22 mouse cellular contexts compared by ENCODE assay signal in genomic region chr19:53939467-53939866, GRCm38 (mm10). TPM values are rescaled to one million over a fixed set of nuclear protein-coding genes. Genes with fewer than 3 reads are reported as not detected.
DNase-seq lines count a peak whose midpoint lies in the region; ATAC-seq and TF ChIP-seq lines count a peak whose summit lies in the region.
"Had no signal": no experiment of that assay in that cellular context is flagged by ENCODE, and none has a peak within 500 bp of the region (broad histone marks: within the 10 kb centered on the region; RNA-seq: fewer than 3 reads in every experiment).

No protein-coding gene starts in this region.

- H3K4me3 ChIP-seq in liver, embryonic 11.5 days (ENCODE audit: low read depth, low read length) = no peak overlapping the region
- H3K4me3 ChIP-seq in liver, embryonic 14.5 days (ENCODE audit: insufficient read depth in 1 of 2, low read depth in 2 of 2, low read length in 2 of 2) = no peak overlapping the region
- no peak overlapping the region for H3K4me3 ChIP-seq in gastrocnemius, adult 2 months
- H3K4me3 ChIP-seq: embryonic facial prominence, embryonic 13.5 days; forebrain, embryonic 12.5 days; heart, embryonic 13.5 days; hindbrain, embryonic 13.5 days had no signal

- intact Hi-C loops in gastrocnemius, adult 2 months (cut with DNase I) = no loop called here

- WGBS in liver, embryonic 11.5 days = 67% methylated on average over 4 of the region's 4 CpGs
- 39% methylated on average over 4 of the region's 4 CpGs for WGBS in liver, embryonic 14.5 days (ENCODE audit: insufficient replicate concordance)

- no peaks in the 10 kb centered on the region for H3K27me3 ChIP-seq in liver, embryonic 11.5 days (replicated peaks; ENCODE audit: control insufficient read depth, insufficient read depth, low read length)
- H3K27me3 ChIP-seq in liver, embryonic 14.5 days (ENCODE audit: control insufficient read depth, insufficient read depth, low read length) = no peaks in the 10 kb centered on the region
- H3K27me3 ChIP-seq: embryonic facial prominence, embryonic 13.5 days; forebrain, embryonic 12.5 days; heart, embryonic 13.5 days; hindbrain, embryonic 13.5 days; Patski had no signal

- no peak overlapping the region for H3K4me2 ChIP-seq in liver, embryonic 11.5 days
- no peak overlapping the region for H3K4me2 ChIP-seq in liver, embryonic 14.5 days (ENCODE audit: low read depth)
- H3K4me2 ChIP-seq: embryonic facial prominence, embryonic 13.5 days; forebrain, embryonic 12.5 days; heart, embryonic 13.5 days; hindbrain, embryonic 13.5 days had no signal

- no peak for ATAC-seq in liver, embryonic 11.5 days (replicated peaks; ENCODE audit: low FRiP score)
- no peak for ATAC-seq in liver, embryonic 14.5 days (ENCODE audit: insufficient read depth)
- ATAC-seq in megakaryocyte progenitor cell, adult 5-6 weeks (replicated peaks; ENCODE audit: poor library complexity) = 0 out of 2 replicates have a peak, but pooled peaks have one; percentile 2
- ATAC-seq: activated CD4-positive, CD25-positive, alpha-beta regulatory T cell, adult 4 months; forebrain, embryonic 16.5 days; hindbrain, postnatal 0 days; Patski had no signal

- H3K4me1 ChIP-seq in liver, embryonic 11.5 days (replicated peaks; ENCODE audit: control insufficient read depth, insufficient read depth, low read length) = peaks cover 18% of the 10 kb centered on the region
- peaks cover 17 to 24% of the 10 kb centered on the region in 2 experiments for H3K4me1 ChIP-seq in liver, embryonic 14.5 days (replicated peaks; ENCODE audit: control insufficient read depth in 2 of 2, insufficient read depth in 2 of 2, low read length in 1 of 2)

- DNase-seq in liver, embryonic 11.5 days (ENCODE audit: low spot score) = no peak
- no peak for DNase-seq in liver
- DNase-seq in liver, embryonic 14.5 days (ENCODE audit: low read depth in 3 of 3, low spot score in 3 of 3) = peak in 1 of 3 experiments; percentile 44
- no peak for DNase-seq in gastrocnemius, adult 2 months
- DNase-seq in left cerebral cortex, adult 11 months (ENCODE audit: low spot score) = no peak
- DNase-seq in ovary, postnatal 10 days (ENCODE audit: low spot score) = no peak
- DNase-seq: adrenal gland, postnatal 25 days; cerebellum, adult 11 months; cerebellum, adult 8-10 months; cerebellum, postnatal 14 days; gastrocnemius, postnatal 36 days; heart, adult 11 months; heart, postnatal 10 days had no signal

- no peaks in the 10 kb centered on the region for H3K9me3 ChIP-seq in liver, embryonic 11.5 days (ENCODE audit: control insufficient read depth, low read length)
- H3K9me3 ChIP-seq in liver, embryonic 14.5 days (ENCODE audit: control insufficient read depth, low read length) = no peaks in the 10 kb centered on the region
- H3K9me3 ChIP-seq: embryonic facial prominence, embryonic 13.5 days; forebrain, embryonic 12.5 days; heart, embryonic 13.5 days; hindbrain, embryonic 13.5 days had no signal

- peaks cover 4% of the 10 kb centered on the region; the same call in 1 of the 2 replicates for H3K36me3 ChIP-seq in liver, embryonic 11.5 days (ENCODE audit: control insufficient read depth, insufficient read depth, low read length)
- H3K36me3 ChIP-seq in liver, embryonic 14.5 days (replicated peaks; ENCODE audit: control insufficient read depth, insufficient read depth, low read depth) = no peaks in the 10 kb centered on the region; the same call in 1 of the 2 replicates

- no peak for TF ChIP-seq CTCF in liver, embryonic 14.5 days (IDR thresholded peaks at IDR 0.05; ENCODE audit: low read depth)
- no peak for TF ChIP-seq CTCF in gastrocnemius, adult 2 months (IDR thresholded peaks at IDR 0.05)

- peak overlapping the region; percentile 28 for H3K27ac ChIP-seq in liver, embryonic 11.5 days (ENCODE audit: low read depth, low read length)
- no peak overlapping the region; the same call in 1 of the 2 replicates for H3K27ac ChIP-seq in liver, embryonic 14.5 days
- H3K27ac ChIP-seq in gastrocnemius, adult 2 months = no peak overlapping the region
- H3K27ac ChIP-seq: embryonic facial prominence, embryonic 13.5 days; forebrain, embryonic 12.5 days; heart, embryonic 13.5 days; hindbrain, embryonic 13.5 days; hindbrain, postnatal 0 days had no signal

- no peak overlapping the region for H3K9ac ChIP-seq in liver, embryonic 11.5 days (ENCODE audit: low read depth, low read length)
- H3K9ac ChIP-seq in liver, embryonic 14.5 days (replicated peaks) = no peak overlapping the region
- H3K9ac ChIP-seq: embryonic facial prominence, embryonic 13.5 days; forebrain, embryonic 12.5 days; heart, embryonic 13.5 days; hindbrain, embryonic 13.5 days had no signal

- TF ChIP-seq EP300 in liver, embryonic 14.5 days (IDR thresholded peaks at IDR 0.05; ENCODE audit: low read depth) = peak; percentile 62; the same call in 1 of the 2 replicates

RNA-seq across cellular contexts. Expression of gene Shoc2, which starts 4.6 kb away (rescaled TPM):
- 48.6 and 53.8 TPM in 2 replicates for polyA plus RNA-seq in liver, embryonic 11.5 days (2014; fragmentation: Nextera tagmentation; extraction: Ambion mirVana)
- polyA plus RNA-seq in liver, embryonic 14.5 days (2012; rRNA removed) = 9.7 and 9.8 TPM in 2 replicates
- polyA plus RNA-seq in liver, embryonic 14.5 days (2014; fragmentation: Nextera tagmentation; extraction: Ambion mirVana) = 18.9 and 21.1 TPM in 2 replicates
- total RNA-seq in megakaryocyte progenitor cell, adult 5-6 weeks (2015) = 47.0 and 55.1 TPM in 2 replicates
- 43.3 and 44.2 TPM in 2 replicates for total RNA-seq in megakaryocyte progenitor cell, adult 5-6 weeks (2017)
- total RNA-seq in gastrocnemius, adult 2 months (2021) = 10 to 100 TPM; 24.0 to 28.3 TPM

RNA-seq across cellular contexts. Expression of gene Bbip1, which starts 5.0 kb away (rescaled TPM):
- polyA plus RNA-seq in liver, embryonic 11.5 days (2014; fragmentation: Nextera tagmentation; extraction: Ambion mirVana) = 95.9 and 103 TPM in 2 replicates
- polyA plus RNA-seq in liver, embryonic 14.5 days (2012; rRNA removed) = 14.3 and 26.6 TPM in 2 replicates
- polyA plus RNA-seq in liver, embryonic 14.5 days (2014; fragmentation: Nextera tagmentation; extraction: Ambion mirVana) = 55.2 and 61.2 TPM in 2 replicates
- total RNA-seq in megakaryocyte progenitor cell, adult 5-6 weeks (2015) = 72.9 and 88.8 TPM in 2 replicates
- total RNA-seq in megakaryocyte progenitor cell, adult 5-6 weeks (2017) = 36.2 and 55.0 TPM in 2 replicates
- 10 to 100 TPM; 33.3 to 40.6 TPM for total RNA-seq in gastrocnemius, adult 2 months (2021)

RNA-seq across cellular contexts. Expression of gene Pdcd4, which starts 47.4 kb away (rescaled TPM):
- 48.2 and 50.1 TPM in 2 replicates for polyA plus RNA-seq in liver, embryonic 11.5 days (2014; fragmentation: Nextera tagmentation; extraction: Ambion mirVana)
- 3.0 and 6.6 TPM in 2 replicates for polyA plus RNA-seq in liver, embryonic 14.5 days (2012; rRNA removed)
- polyA plus RNA-seq in liver, embryonic 14.5 days (2014; fragmentation: Nextera tagmentation; extraction: Ambion mirVana) = 16.2 and 16.6 TPM in 2 replicates
- total RNA-seq in megakaryocyte progenitor cell, adult 5-6 weeks (2015) = 295 and 305 TPM in 2 replicates
- 358 and 441 TPM in 2 replicates for total RNA-seq in megakaryocyte progenitor cell, adult 5-6 weeks (2017)
- total RNA-seq in gastrocnemius, adult 2 months (2021) = 10 to 100 TPM; 14.8 to 16.8 TPM

Comparison
In these comparisons a context has a peak if more than half of its experiments do, and no peak if none do; other contexts are left out.
1. RNA of gene Pdcd4, which starts 47.4 kb away (total RNA-seq): 295 to 441 TPM in megakaryocyte progenitor cell, adult 5-6 weeks; 14.8 to 16.8 TPM in gastrocnemius, adult 2 months; every median in the first group is over 10 times any median in the second.